Mouse (Mus musculus) ES-Bruce4 (cell line): Measurements from ENCODE around the gene Armc9. TPM values are rescaled to one million over a fixed set of nuclear protein-coding genes. Genes with fewer than 3 reads are reported as not detected.
A peak's percentile ranks its signal among the peaks of the same experiment; 100 is the strongest.

ENCODE experiments used
- H3K27ac ChIP-seq: 2 replicates; pipeline ENCODE4 v1.5.1; 2012; ENCODE audit warnings: low read length, inconsistent platforms; ENCODE audit not compliant: insufficient read depth
- H3K27me3 ChIP-seq: 2 replicates; pipeline ENCODE4 v1.6.1; 2012; ENCODE audit warnings: mild to moderate bottlenecking, low read length, inconsistent platforms; ENCODE audit not compliant: control insufficient read depth, poor library complexity, insufficient read depth, severe bottlenecking
- H3K36me3 ChIP-seq: 2 replicates; pipeline ENCODE4 v1.6.1; 2012; ENCODE audit warnings: inconsistent platforms, mild to moderate bottlenecking, low read length, moderate library complexity; ENCODE audit not compliant: control insufficient read depth, poor library complexity, insufficient read depth, severe bottlenecking
- H3K4me1 ChIP-seq: one replicate; pipeline ENCODE4 v1.8.1; 2011; ENCODE audit warnings: low read length; ENCODE audit not compliant: control insufficient read depth, insufficient read depth
- H3K4me3 ChIP-seq: 2 replicates; pipeline ENCODE4 v1.5.1; 2011; ENCODE audit warnings: low read depth, mild to moderate bottlenecking, low read length
- H3K9ac ChIP-seq: 2 replicates; pipeline ENCODE4 v1.6.1; 2012; ENCODE audit warnings: low read depth, mild to moderate bottlenecking, inconsistent platforms; ENCODE audit not compliant: poor library complexity, severe bottlenecking
- H3K9me3 ChIP-seq: replicated peaks from 2 replicates; pipeline ENCODE4 v1.6.1; 2012; ENCODE audit warnings: mild to moderate bottlenecking, low read length, inconsistent platforms; ENCODE audit not compliant: control insufficient read depth, poor library complexity, insufficient read depth, severe bottlenecking
- CTCF ChIP-seq: IDR thresholded peaks from one replicate; pipeline ENCODE4 v1.8.1; 2011; ENCODE audit warnings: low read depth, low read length
- EP300 ChIP-seq: IDR thresholded peaks from 2 replicates; pipeline ENCODE4 v1.6.1; 2011; ENCODE audit warnings: low read depth, low read length; ENCODE audit not compliant: insufficient read depth
- POLR2A ChIP-seq: IDR thresholded peaks from one replicate; pipeline ENCODE4 v1.8.1; 2011; ENCODE audit warnings: low read length; ENCODE audit not compliant: insufficient read depth
- polyA plus RNA-seq: library from polyadenylated mRNA; stranded (reverse); fragments of >200 nt; gene quantifications from 2 replicates; pipeline ENCODE4 v1.2.4, GENCODE M21; 2011; ENCODE audit warnings: low read depth; ENCODE audit not compliant: missing spikeins, insufficient read depth, insufficient read length

The Armc9 gene
- polyA plus RNA-seq, 1 experiment: 13.7 TPM

- Histone ChIP-seq H3K27me3 (no peaks in the 10 kb centered on the region), H3K36me3 (no peaks in the 10 kb centered on the region), H3K9me3 (no peaks in the 10 kb centered on the region), H3K4me1 (peaks cover 2% of the 10 kb centered on the region), H3K4me3 (no peak overlapping the region), H3K9ac (no peak overlapping the region), H3K27ac (no peak overlapping the region)
- TF ChIP-seq POLR2A (no peak), CTCF (no peak), EP300 (no peak)
Measured at GRCm38 (mm10) chr1:86293868-86294267, 139.3 kb downstream of the Armc9 start.

GRCm38 (mm10) chr1:86294472-86294871 lies 139.9 kb downstream of the Armc9 start:
- H3K9me3 ChIP-seq: no peaks in the 10 kb centered on the region
- H3K4me3 ChIP-seq: no peak overlapping the region
- no peaks in the 10 kb centered on the region for H3K27me3 ChIP-seq
- TF ChIP-seq CTCF: no peak
- TF ChIP-seq POLR2A: no peak
- no peak for TF ChIP-seq EP300
- no peaks in the 10 kb centered on the region for H3K36me3 ChIP-seq
- H3K4me1 ChIP-seq: peaks cover 2% of the 10 kb centered on the region
- H3K9ac ChIP-seq: no peak overlapping the region
- no peak overlapping the region for H3K27ac ChIP-seq

GRCm38 (mm10) chr1:86300093-86300492 lies 145.5 kb downstream of the Armc9 start:
- 0 out of 2 replicates have a peak overlapping the region, but pooled peaks have one; percentile 10 for H3K27ac ChIP-seq
- H3K9me3 ChIP-seq: no peaks in the 10 kb centered on the region
- TF ChIP-seq POLR2A: no peak
- H3K27me3 ChIP-seq: no peaks in the 10 kb centered on the region
- no peak overlapping the region for H3K4me3 ChIP-seq
- H3K4me1 ChIP-seq: peaks cover 9% of the 10 kb centered on the region
- no peak overlapping the region for H3K9ac ChIP-seq
- no peaks in the 10 kb centered on the region; the same call in 1 of the 2 replicates for H3K36me3 ChIP-seq

GRCm38 (mm10) chr1:86300731-86301130 lies 146.2 kb downstream of the Armc9 start:
- Histone ChIP-seq H3K4me1 (peaks cover 9% of the 10 kb centered on the region), H3K9me3 (no peaks in the 10 kb centered on the region), H3K27ac (no peak overlapping the region), H3K4me3 (no peak overlapping the region), H3K36me3 (peaks cover 5% of the 10 kb centered on the region), H3K9ac (no peak overlapping the region), H3K27me3 (no peaks in the 10 kb centered on the region)
- TF ChIP-seq CTCF (no peak), EP300 (0 out of 2 replicates have a peak, but pooled peaks have one; percentile 5), POLR2A (no peak)

GRCm38 (mm10) chr1:86301221-86302091 lies 146.9 kb downstream of the Armc9 start:
- peaks cover 11% of the 10 kb centered on the region for H3K36me3 ChIP-seq
- H3K27me3 ChIP-seq: no peaks in the 10 kb centered on the region
- H3K4me1 ChIP-seq: peaks cover 9% of the 10 kb centered on the region

GRCm38 (mm10) chr1:86302532-86302931 lies 148.0 kb downstream of the Armc9 start, which contains the start of gene B3gnt7:
TSS of gene B3gnt7 (plus strand) at chr1:86302832.
- Histone ChIP-seq H3K4me1 (peaks cover 13% of the 10 kb centered on the region), H3K9ac (peak within 1 kb of the TSS; percentile 94), H3K9me3 (no peaks in the 10 kb centered on the region), H3K4me3 (peak within 1 kb of the TSS; percentile 94), H3K27me3 (no peaks in the 10 kb centered on the region), H3K27ac (peak within 1 kb of the TSS; percentile 82), H3K36me3 (peaks cover 19% of the 10 kb centered on the region)
- TF ChIP-seq POLR2A: no peak
- TF ChIP-seq EP300: no peak
- no peak for TF ChIP-seq CTCF

More at GRCm38 (mm10) chr1:86301221-86302091, 146.9 kb downstream of the Armc9 start:
- TF ChIP-seq POLR2A: no peak
- TF ChIP-seq CTCF: peak; percentile 65
- TF ChIP-seq EP300: peak; percentile 74
- Histone ChIP-seq H3K4me3 (no peak overlapping the region), H3K27ac (0 out of 2 replicates have a peak overlapping the region, but pooled peaks have one; percentile 82), H3K9ac (0 out of 2 replicates have a peak overlapping the region, but pooled peaks have one; percentile 51), H3K9me3 (no peaks in the 10 kb centered on the region)
